Mouse (Mus musculus) heart, adult 11 months (tissue): ENCODE measurements around the gene Gsta4.
"Not testable (repeated sequence)": the region's sequence is repeated elsewhere in the genome, so short reads cannot be mapped to it uniquely, and the experiment has no call there.

Experiments used
- DNase-seq: peaks from one replicate; pipeline ENCODE4 v3.0.0; 2022

Gene Gsta4

DNA sequence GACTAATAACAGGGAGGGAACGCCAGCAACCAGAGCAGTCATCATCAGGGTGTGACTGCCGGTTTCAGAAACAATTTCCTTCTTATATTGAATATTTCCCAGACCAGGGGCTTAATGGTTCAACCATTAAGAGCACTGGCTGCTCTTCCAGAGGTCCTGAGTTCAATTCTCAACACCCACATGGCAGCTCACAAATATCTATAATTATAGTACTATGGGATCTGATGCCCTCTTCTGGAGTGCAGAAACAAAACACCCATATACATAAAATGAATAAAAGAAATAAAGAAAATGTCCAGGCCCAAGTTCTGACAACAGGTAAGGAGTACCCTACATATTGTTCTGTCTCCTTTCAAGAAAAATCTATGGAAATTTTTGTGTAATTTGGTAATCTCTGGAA, 3.5 kb upstream of the Gsta4 start:
- DNase-seq: peak; percentile 64

DNA sequence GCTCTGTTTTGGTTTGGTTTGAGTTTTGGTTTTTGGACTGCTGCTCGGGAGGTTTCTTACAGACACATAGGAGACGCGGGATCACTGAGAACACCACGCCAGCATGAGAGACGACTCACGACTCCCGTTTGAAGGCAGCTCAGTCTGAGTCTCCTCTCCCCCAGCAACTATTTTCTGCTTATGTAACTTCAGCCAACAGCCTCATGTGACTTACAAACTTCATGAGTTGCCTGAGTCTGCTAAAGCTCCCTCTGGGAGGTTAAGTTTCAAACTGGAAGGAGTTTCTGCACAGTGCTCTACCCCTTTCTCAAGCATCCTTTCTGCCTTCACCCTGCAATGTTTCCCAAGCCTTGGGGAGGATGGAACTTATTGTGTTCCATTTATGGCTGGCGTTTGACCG, 3.1 kb downstream of the Gsta4 start:
- DNase-seq: peak; percentile 88

DNA sequence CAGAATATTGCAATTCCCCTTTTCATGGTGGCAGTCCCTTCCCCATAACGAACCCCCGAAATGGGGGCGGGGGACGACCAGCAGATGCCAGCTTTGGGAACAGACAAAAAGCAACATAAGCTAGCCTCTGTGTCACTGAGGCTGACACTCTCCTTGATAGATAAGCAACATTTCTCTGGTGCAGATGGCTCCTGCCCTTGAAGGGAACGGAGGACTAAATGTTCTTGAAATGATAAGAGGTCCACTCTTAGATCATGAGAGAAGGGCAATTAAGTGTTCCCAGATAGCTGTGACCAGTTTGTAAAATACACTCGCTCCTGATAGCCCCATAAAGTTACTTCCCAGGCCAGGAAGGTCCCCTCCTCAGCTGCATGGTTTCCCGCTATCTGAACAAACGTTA, 6.3 kb downstream of the Gsta4 start:
- no peak for DNase-seq

DNA sequence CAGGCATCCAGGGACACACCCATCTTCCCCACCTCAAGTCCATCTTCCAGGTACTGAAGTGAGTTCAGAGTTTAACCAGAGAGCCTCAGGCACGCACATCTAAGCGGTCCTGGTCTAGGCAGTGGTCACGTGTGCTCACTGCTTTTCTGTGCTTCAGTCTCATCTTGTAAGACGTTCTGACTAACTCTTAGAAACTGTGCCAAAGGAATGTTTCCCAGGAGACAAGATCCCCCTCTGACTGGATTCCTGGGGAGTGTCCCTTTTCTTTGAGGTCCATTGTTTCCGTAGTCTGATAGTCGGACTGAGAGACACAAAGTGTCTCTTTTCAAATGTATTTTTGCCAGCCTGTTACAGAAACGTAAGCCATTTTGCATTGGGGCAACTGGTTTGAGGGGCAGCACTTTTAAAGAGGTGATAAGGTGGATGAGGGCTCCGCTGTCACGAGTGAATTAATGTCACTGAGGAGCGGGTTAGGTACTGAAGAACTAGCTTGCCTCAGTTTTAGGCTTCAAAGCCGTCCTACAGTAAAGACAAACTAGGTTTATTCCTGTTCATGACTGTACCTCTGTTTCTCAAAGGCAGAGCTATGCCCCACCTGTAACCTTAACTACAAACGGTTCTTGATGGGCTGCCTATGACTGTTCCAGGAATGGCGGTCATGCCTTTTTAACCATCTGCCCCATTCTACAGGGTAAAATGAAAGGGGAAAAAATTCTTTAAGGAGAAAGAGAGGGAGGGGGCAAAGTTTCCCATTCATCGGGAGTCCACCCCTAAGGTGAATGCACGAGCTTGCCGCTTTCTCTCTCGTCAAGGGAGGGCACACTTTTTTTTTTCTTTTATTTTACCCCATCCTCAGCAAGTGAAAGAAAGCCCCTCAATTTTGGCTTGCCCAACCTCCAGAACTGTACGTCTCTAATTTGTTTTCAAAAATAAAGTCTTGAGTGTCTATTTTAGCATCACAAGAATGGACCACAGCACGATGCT, 8.4 kb downstream of the Gsta4 start:
- DNase-seq: peak; percentile 90

DNA sequence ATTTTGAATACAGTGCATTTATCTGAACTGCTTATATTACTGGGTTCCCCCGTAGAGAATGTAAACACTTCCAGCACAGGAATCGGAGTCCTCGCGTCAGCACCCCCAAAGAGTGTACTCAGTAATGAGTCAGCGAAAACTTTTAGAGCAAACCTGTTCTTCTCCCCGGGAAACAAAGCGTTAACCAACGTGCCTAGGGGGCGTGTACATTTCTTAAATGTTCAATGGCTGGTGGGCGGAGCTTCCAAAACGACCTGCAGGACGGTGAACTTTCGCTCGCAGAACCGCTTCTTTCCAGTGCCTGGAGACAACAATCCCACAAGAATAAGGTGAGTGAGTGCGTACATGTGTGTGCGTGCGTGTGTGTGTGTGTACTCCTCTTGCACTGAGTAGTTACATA, 9.2 kb downstream of the Gsta4 start:
- peak; percentile 93 for DNase-seq

DNA sequence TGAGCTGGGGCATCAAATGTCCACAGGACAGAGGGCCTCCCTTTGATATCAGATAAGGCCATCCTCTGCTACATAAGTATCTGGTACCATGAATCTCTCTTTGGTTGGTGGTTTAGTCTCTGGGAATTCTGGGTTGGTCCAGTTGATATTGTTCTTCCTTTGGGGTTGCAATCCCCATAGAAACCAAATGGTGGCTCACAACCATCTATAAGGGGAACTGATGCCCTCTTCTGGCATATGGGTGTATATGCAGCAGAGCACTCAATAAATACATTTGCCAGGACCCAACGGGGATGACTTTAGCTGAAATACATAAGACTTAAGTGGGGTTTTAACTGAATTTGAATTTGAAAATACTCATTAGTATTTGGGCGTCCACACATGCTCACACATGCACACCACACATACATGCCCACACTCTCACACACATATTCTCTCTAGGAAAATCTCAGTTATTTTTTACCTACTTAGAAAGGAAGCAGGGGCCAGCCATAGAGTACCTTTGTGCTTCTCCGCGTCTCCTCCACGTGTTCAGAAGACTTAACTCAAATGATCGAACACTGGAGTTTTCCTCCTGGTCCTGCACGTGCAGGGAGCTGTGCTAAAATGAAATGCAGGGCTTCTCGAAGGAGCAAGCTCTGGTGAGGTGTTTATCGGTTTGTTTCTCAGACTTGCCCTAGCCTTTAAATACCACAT, 11.5 kb downstream of the Gsta4 start:
- DNase-seq: peak; percentile 95

DNA sequence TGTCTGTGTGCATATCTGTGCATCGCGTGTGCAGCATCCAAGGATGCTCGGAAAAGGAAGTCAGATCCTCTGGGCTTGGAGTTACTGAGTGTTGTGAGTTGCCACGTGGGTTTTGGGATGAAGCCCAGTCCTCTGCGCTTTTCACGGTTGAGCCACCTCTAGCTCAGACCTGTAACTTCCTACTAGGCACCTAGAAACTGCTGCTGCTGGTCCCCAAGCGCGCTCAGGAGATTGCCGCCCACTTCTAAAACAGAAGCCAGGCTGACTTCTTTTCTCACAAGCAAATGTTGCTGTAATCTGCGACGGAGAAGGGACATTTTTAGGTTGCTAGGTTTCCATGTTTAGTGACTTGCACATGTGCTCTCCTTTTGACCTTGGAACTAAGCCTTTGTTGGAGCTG, 12.5 kb downstream of the Gsta4 start:
- DNase-seq: no peak

DNA sequence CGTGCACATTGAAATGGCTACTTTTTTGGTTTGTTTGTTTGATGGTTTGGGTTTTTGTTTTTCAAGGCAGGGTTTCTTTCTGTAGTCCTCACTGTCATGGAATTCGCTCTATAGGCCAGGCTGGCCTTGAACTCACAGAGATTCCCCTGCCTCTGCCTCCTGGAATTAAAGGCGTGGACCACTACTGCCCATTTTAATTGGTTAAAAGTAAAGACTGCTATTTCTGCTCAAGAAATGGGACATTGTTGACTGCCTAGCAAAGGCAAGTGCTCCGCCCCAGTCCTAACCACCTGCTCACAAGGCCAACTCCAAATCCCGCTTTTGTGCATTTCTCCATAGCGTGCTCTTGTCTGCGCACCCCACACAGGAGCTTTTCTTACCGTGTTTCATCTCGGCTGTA, 15.2 kb downstream of the Gsta4 start:
- no peak for DNase-seq

DNA sequence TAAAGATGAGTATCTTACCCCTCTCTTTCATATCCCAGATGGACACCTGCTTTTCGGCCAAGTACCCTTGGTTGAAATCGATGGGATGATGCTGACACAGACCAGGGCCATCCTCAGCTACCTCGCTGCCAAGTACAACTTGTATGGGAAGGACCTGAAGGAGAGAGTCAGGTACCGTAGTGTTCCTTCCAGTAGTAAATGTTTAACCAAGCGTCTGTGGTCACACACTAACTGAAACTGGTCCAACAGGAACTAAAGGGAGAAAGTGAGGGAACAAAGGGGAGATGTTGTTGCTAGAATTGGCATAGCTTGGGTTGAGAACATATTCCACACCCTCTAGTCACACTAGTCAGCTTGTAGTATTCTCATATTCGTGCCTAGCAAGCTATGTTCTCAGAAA, 21.6 kb downstream of the Gsta4 start:
- DNase-seq: no peak

DNA sequence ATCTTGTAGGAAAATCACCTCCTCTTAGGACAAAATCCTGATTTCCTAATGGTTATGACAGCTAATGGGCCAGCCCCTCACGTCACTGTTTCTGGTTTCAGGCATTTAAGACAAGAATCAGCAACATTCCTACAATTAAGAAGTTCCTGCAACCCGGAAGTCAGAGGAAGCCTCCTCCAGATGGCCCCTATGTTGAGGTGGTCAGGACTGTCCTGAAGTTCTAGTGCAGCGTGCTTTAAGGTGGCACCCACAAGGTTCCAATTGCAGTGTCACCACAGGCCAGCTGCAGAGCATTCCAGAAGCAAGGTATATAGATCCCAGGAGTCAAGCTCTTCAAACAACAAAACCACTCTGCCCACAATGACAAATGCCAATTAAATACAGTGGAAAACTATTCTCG, 26.4 kb downstream of the Gsta4 start:
- peak; percentile 63 for DNase-seq

DNA sequence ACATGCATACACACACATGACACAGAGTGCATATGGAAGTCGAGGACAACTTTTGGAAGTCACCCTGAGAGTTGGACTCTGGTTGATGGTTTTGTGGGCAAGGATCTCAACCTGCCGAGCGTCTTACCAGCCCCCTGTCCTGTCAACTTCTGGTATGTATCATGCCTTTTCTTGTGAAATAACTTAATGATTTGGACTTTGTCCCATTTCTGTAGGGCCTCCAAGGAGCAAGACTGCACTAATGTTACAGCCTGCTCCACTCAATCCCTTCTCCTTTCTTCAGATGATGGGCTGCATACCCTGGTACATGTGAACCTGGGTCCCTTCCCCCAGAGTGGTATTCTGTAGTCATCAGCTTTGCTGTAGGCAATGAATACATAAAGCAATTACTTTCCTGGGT, 27.5 kb downstream of the Gsta4 start:
- DNase-seq: peak; percentile 56

DNA sequence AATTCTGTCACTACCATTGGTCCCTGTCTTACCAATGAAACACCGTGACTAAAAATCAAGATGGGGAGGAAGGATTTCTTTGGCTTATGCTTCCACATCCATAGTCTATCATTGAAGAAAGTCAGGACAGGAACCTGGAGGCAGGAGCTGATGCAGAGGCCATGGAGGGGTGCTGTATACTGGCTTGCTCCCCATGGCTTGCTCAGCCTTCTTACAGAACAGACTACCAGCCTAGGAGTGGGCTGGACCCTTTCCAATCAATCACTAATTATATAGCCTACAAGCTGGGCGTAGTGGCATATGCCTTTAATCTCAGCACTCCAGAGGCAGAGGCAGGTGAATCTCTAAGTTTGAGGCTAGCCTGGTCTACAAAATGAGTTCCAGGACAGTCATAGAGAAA, 28.2 kb downstream of the Gsta4 start:
- DNase-seq: peak; percentile 77

DNA sequence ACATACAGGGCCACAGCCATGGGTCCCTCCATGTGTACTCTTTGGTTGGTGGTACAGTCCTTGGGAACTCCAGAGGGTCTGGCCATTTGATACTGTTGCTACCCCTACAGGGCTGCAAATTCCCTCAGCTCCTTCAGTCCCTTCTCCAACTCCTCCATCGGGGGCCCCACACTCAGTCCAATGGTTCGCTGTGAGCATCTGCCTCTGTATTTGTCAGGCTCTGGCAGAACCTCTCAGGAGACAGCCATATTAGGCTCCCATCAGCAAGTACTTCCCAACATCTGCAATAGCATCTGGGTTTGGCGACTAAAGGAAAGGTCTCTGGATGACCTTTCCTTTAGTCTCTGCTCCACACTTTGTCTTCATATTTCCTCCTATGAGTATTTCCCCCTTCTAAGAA, 28.9 kb downstream of the Gsta4 start:
- peak; percentile 74 for DNase-seq

DNA sequence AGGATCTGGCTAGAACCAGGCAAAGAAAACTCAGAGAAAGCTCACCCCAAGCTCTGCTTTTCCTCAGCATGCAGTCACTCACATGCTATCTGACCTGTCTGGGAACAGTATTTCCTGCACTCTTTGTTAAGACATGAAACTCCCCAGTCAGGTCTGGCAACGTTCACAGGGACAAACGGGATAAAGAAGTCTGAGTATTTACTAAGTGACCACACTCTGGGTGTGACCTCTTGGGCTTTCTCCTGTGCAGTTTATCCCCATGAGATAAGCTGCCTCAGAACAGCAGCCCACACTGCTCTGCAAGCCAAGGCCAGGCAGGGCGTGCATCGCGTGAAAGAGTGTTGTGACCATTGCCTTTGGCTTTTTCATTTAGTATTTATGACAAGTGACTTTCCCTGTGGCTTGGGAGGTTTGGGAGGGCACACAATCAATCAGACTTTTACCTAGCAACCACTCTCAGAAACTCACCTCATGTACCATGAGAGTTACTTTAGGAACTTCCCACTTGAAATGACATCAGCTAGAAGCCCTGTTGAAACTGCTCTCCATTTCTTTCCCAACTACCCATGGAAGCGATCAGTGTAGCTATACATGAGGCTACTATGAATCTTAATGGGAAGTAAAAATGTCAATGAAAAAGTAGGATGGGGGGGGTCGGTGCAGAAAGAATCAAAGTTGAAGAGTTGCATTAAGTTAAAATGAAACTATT, 29.9 kb downstream of the Gsta4 start:
- DNase-seq: peak; percentile 97

DNA sequence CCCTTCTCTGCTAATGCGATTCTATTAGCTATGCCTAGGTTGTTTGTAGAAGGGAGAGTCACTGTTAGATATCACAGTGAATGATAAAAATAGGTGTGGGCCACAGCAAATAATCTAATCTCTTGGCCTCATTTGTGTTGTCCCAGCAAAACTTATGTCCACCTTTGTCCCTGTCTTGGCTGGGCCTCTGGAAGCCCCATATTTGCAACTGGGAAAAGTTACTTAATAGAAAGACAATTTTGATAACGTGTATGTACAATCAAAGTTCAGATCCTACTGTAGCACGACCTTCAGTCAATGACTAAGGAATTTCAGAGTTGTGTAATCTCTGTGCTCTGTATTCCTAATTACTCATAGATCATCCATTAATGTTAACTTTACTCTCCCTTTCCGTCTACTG, 34.5 kb downstream of the Gsta4 start:
- DNase-seq: no peak

DNA sequence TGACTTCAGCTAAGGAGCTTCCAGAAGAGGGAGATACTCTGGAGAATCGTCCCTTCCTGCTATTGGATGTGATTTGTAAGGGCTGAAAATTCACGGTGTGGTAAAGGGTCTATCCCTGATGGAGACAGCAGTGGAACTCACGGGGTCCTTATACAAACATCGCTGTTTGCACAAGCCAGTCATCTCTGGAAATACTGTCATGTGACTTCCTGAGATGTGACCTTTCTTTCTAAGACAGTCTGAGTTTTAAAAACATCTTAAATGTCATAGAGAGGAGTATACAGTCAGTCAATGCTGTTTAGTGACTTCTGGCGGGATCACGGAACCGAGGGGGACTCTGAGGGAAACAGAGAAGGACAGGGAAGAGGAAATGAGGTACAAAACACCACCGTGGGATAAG, 40.0 kb downstream of the Gsta4 start:
- DNase-seq: no peak

DNA sequence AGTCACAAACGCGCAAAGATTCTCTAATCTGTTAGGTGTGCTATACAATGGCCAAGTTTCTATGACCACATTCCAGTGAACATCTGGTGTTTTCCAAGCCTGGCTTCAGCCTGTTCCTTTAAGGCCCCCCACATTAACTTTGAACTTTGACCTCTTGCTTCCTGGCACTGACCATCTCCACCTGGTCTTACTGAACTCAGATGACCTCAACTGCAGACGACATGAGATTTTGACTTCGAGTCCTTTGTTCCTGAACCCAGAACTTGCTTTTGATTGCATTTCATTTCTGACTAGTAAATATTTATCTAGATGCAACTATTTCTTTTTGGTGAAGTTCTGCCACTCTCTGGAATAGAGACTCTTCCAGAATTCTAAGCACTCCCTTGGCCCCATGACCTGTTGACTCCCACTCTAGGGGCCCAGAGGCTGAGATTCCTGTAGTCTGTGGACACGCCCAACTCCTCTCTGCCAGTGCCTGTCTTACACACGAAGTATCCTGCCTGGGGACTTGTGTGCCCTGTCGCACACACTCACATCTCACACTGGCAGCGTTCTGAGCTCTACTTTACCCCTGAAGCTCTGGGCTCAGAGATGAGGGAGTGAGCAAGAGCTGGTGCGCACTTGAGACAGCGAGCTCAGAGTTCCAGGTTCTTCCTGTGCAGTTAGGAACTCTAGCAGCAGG, 40.8 kb downstream of the Gsta4 start:
- DNase-seq: no peak

DNA sequence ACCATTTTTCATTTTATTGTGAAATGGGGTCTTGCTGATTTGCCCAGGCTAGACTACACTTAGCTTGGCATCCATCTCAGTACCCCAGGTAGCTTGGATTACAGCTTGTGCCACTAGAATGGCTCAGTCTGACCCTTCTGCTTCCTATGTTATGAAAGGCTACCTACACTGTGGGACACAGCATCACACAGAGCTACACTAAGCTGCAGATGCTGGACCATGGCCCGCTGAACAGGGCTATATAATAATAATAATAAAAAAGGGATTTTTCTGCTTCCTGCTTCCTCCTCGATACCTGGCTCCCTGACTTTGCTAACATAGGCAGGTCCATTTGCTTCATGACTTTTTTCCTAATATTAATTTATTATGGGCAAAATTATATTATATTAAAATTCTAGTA, 41.8 kb downstream of the Gsta4 start:
- no peak for DNase-seq

DNA sequence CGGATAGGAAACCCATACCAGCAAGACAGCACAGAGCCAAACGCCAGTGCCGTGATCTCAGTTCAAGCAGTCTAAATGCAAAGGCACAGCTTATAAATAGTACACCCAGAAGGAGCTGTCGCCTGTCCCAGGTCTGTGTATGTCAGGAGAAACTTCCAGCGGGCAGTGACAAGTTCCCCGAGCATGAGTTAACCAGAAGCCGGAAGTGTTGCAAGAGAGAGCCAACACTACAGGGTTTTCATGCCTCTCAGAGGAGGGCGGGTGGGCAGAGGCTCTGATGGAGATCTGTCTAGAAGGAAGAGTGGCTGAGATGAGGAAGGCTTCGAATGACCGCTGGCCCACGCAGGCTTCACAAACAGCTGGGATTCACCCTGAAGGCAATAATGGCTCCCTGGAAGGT, 42.7 kb downstream of the Gsta4 start:
- DNase-seq: peak; percentile 86

DNA sequence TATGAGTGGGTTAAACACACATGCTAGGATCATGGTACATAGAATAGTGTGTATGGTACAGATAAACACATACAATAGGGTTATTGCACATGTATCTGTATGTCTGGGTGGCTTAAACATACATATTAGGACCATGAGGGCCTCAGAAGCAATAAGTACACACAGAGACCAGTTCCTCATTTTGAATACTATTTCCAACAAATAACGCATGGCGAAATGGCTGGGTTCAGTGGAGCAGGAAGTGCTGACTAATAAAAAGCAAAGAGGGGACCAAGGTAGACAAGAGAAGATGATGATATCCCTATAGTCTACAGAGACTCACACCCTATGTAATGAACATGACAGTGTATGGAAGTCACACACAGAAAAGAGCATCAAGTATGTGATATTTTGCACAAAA, 45.5 kb downstream of the Gsta4 start:
- no peak for DNase-seq

DNA sequence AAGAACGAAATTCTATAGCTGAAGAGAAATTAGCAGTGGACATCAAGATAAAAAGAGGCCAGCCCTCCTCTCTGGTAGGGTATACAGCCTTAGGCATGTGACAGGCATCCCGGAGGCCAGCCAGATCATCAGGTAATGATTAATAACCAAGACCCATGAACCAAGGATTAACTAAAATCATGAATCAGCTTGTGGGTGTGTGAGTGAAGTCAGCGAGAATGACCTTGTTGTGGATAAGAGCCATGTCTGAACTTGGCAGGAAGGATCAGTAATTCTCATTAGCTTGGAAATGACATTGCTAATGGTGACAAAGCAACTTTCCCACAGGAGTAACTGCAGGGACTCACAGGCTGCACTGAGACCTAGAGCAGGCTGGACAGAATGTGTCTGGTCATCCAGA, 47.1 kb downstream of the Gsta4 start:
- DNase-seq: not testable (repeated sequence)

DNA sequence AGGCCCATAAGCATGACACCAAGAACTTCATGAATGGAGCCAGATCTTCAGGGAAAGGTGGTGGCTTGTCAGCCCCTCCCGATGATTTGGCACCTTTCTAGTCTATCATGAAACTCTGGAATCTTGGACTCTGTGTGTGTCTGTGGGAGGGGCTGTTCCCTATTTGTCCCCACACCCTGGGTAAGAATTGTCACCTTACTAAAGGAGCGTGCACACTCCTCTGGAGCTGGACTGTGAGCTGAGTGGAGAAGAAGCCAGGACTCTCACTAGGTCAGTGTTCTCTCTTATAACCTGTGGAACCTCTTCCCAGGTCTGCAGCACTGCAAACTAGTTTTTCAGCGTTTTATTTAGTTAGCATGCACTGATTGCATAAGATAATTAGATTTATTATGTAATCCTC, 47.9 kb downstream of the Gsta4 start, which contains the start of gene Gsta1:
TSS of gene Gsta1 (plus strand) at position 196 of the 400 bp plus-strand sequence.
- not testable (repeated sequence) for DNase-seq
